Mouse (Mus musculus) limb, embryonic 15.5 days (tissue): Measurements from ENCODE around the gene Parvg. TPM values are rescaled to one million over a fixed set of nuclear protein-coding genes. Genes with fewer than 3 reads are reported as not detected.

Experiments used
- ATAC-seq: fragments of 200-750 bp; cut with Nextera tagmentation; 2 replicates; pipeline ENCODE4 v1.8.0; 2017; ENCODE audit warnings: low read depth, moderate TSS enrichment; ENCODE audit not compliant: insufficient number of reproducible peaks, low FRiP score, low TSS enrichment
- H3K27ac ChIP-seq: fragments of 300-500 bp; sonication (generic); 2 replicates; pipeline ENCODE4 v1.5.1; 2015; ENCODE audit warnings: moderate library complexity, mild to moderate bottlenecking, inconsistent platforms
- H3K27me3 ChIP-seq: fragments of 300-500 bp; sonication (generic); 2 replicates; pipeline ENCODE4 v1.6.1; 2015; ENCODE audit warnings: inconsistent platforms
- H3K36me3 ChIP-seq: fragments of 300-500 bp; sonication (generic); 2 replicates; pipeline ENCODE4 v1.6.1; 2015; ENCODE audit warnings: inconsistent platforms
- H3K4me1 ChIP-seq: fragments of 300-500 bp; sonication (generic); 2 replicates; pipeline ENCODE4 v1.6.1; 2015; ENCODE audit warnings: inconsistent platforms
- H3K4me2 ChIP-seq: fragments of 300-500 bp; sonication (generic); 2 replicates; pipeline ENCODE4 v1.6.1; 2015; ENCODE audit warnings: mild to moderate bottlenecking, inconsistent platforms
- H3K4me3 ChIP-seq: fragments of 300-500 bp; sonication (generic); 2 replicates; pipeline ENCODE4 v1.5.1; 2015; ENCODE audit warnings: mild to moderate bottlenecking, inconsistent platforms
- H3K9ac ChIP-seq: fragments of 300-500 bp; sonication (generic); 2 replicates; pipeline ENCODE4 v1.6.1; 2015; ENCODE audit warnings: inconsistent platforms
- H3K9me3 ChIP-seq: fragments of 300-500 bp; sonication (generic); 2 replicates; pipeline ENCODE4 v1.6.1; 2016; ENCODE audit warnings: inconsistent platforms
- WGBS: fragments of 180-500 bp; shearing (Covaris S2); methylation state at CpG from one replicate; pipeline ENCODE4 v1.1.7; 2015; 5-methylcytosine and 5-hydroxymethylcytosine counted together
- polyA plus RNA-seq: library from polyadenylated mRNA; unstranded; fragments of >200 nt; fragmentation: Nextera tagmentation; extraction: Ambion mirVana; gene quantifications from 2 replicates; pipeline ENCODE4 v1.2.1, GENCODE M21; 2015

Parvg gene
- polyA plus RNA-seq, 1 experiment from 2014 or later, result 3.7 TPM

DNA sequence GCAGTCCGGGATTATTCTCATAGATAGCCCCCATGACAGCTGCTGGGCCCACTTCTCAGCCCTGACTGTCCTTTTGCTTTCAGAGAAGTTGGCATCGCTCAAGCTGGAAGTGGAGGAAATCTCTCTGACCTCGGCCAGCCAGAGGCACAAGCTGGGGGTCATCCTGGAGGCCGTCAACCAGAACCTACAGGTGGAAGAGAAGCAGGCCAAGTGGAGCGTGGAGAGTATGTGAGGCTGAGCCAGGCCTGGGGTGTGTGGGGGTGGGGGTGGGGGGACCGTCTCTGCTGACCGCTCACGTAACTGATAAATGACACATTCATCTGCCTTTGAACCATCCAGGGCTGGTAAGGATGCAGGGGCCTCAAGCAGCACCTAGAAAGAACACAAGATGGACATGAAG, 6.1 kb downstream of the Parvg start:
- no peak overlapping the region for H3K9ac ChIP-seq
- H3K9me3 ChIP-seq, result no peaks in the 10 kb centered on the region
- H3K27me3 ChIP-seq, result no peaks in the 10 kb centered on the region
- no peak overlapping the region for H3K4me3 ChIP-seq
- no peaks in the 10 kb centered on the region for H3K36me3 ChIP-seq
- no peak overlapping the region for H3K4me2 ChIP-seq
- H3K4me1 ChIP-seq, result peaks cover 8% of the 10 kb centered on the region; the same call in 1 of the 2 replicates
- H3K27ac ChIP-seq, result no peak overlapping the region
- 83% methylated on average over 8 of the region's 8 CpGs for WGBS
- ATAC-seq, result no peak

DNA sequence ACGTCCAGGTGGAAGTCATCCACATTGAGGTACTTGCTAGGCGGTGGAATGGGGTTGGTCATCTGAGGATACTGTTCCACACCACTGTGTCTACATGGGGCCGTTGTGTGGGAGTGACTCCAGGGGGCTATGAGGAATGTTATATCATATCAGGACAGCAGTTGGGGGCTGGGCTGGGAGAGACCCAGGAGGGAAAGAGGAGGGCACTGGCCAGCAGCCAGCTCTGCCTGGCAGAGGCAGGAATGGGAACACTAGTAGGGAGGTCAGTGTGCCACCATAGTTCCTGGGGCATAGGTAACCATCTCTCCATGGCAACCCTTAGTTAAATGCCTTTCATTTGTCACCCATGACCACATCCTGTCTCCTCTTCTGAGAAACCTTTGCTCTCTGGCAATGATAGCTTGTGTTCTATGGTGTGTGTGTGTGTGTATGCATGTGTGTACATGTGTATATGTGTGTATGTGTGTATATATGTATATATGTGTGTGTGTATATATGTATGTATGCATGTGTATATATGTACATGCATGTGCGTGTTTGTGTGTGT, 7.3 kb downstream of the Parvg start:
- WGBS, result 84% methylated on average over 4 of the region's 4 CpGs
- Histone ChIP-seq H3K36me3 (no peaks in the 10 kb centered on the region), H3K9me3 (no peaks in the 10 kb centered on the region), H3K4me2 (no peak overlapping the region), H3K4me1 (peaks cover 4% of the 10 kb centered on the region; the same call in 1 of the 2 replicates), H3K27ac (no peak overlapping the region), H3K27me3 (no peaks in the 10 kb centered on the region), H3K9ac (no peak overlapping the region), H3K4me3 (no peak overlapping the region)
- ATAC-seq, result no peak

DNA sequence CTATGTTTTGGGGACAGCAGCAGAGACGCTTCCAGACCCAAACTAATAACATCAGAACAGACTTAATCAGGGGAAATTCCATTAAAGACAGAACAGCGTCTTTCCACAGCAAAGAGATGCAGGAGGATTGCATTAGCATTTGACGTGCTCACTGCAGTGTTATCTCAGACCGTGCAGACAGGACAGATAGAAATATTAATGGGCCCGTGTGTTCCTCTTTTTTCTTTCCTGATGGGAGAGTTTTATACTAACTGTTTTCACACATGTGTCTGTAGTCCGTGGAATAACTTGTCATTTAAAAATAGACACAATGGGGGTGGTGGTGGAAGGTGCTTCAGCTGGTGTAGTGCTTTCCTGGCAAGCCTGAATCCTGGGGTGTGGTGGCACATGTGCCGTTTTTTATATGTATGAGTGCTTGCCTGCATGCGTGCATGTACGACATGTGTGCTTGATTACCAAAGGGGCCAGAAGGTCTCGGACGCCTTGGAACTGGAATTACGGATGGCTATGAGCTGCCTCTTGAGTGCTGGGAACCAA, 12.5 kb downstream of the Parvg start:
- Histone ChIP-seq H3K9me3 (no peaks in the 10 kb centered on the region), H3K9ac (no peak overlapping the region), H3K36me3 (no peaks in the 10 kb centered on the region), H3K27ac (no peak overlapping the region), H3K4me3 (no peak overlapping the region), H3K4me2 (no peak overlapping the region), H3K4me1 (no peaks in the 10 kb centered on the region; the same call in 1 of the 2 replicates), H3K27me3 (0 out of 2 replicates have a peak, but pooled peaks cover 3% of the 10 kb centered on the region)
- 47% methylated on average over 12 of the region's 12 CpGs for WGBS
- ATAC-seq, result no peak

DNA sequence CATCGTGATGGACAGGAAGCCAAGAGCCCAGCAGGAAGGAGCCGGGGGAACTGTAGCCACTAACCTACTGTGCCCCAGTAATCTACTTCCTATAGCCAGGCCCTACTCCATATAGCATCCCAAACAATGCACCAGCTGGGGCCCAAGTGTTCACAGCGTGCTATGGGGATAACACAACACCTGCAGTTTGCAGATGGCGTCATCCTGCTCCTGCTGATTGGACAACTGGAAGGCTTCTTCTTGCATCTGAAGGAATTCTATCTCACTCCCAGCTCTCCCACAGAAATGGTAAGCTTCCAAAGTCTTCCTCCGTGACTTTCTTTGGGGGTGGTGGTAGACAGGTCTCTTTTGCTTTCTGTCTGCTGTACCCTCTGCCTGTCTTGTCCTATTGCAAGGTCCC, 13.8 kb downstream of the Parvg start:
- Histone ChIP-seq H3K9me3 (no peaks in the 10 kb centered on the region), H3K27ac (no peak overlapping the region), H3K4me1 (no peaks in the 10 kb centered on the region; the same call in 1 of the 2 replicates), H3K4me2 (no peak overlapping the region), H3K9ac (no peak overlapping the region), H3K27me3 (0 out of 2 replicates have a peak, but pooled peaks cover 3% of the 10 kb centered on the region), H3K36me3 (no peaks in the 10 kb centered on the region), H3K4me3 (no peak overlapping the region)
- 79% methylated on average over 5 of the region's 5 CpGs for WGBS
- ATAC-seq, result no peak

DNA sequence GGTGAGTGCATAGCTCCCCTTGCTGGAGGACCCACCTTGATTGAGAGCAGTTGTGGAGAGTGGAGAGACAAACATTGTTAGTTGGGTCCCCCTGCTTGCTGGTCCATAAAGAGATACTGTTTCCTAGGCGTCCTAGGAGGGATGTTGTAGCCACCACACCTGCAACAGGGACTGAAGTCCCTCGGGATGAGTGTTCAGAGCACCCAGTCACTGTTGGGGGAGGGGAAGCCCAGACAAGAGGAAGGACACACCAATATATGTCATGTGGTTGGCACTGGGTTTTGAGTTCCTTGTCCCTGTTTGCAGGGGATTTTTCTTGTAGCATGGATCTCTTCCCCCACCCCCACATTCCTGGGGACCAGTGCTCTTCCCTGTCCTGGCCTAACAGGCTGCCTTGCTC, 17.1 kb downstream of the Parvg start:
- no peak for ATAC-seq
- H3K4me3 ChIP-seq, result no peak overlapping the region
- H3K36me3 ChIP-seq, result no peaks in the 10 kb centered on the region
- peaks cover 15% of the 10 kb centered on the region; the same call in 1 of the 2 replicates for H3K4me1 ChIP-seq
- no peak overlapping the region for H3K9ac ChIP-seq
- H3K27me3 ChIP-seq, result 0 out of 2 replicates have a peak, but pooled peaks cover 3% of the 10 kb centered on the region
- no peaks in the 10 kb centered on the region for H3K9me3 ChIP-seq
- no peak overlapping the region for H3K4me2 ChIP-seq
- no peak overlapping the region for H3K27ac ChIP-seq
- 48% methylated on average over 2 of the region's 2 CpGs for WGBS

DNA sequence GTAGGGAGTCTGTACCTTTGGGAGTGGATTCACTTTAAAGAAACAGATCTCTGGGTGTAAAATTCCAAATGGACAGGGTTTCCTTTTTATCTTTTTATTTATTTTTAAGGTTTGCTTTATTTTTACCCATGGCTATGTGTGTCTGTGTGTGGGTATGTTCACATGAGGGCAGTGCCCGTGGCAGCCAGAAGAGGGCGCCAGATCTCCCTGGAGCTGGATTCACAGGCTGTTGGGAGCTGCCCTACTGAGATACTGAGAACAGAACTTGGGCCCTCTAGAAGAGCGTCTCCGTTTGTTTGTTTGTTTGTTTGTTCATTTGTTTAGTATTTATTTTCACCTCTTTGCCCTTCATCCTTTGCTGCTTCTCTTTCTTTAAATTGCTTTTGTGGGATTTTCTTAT, 24.9 kb downstream of the Parvg start:
- no peaks in the 10 kb centered on the region for H3K36me3 ChIP-seq
- no peak overlapping the region for H3K4me3 ChIP-seq
- no peak overlapping the region for H3K27ac ChIP-seq
- ATAC-seq, result no peak
- H3K9ac ChIP-seq, result no peak overlapping the region
- WGBS, result 96% methylated on average over 4 of the region's 4 CpGs
- no peaks in the 10 kb centered on the region for H3K9me3 ChIP-seq
- H3K4me1 ChIP-seq, result peaks cover 35% of the 10 kb centered on the region
- no peaks in the 10 kb centered on the region for H3K27me3 ChIP-seq
- H3K4me2 ChIP-seq, result no peak overlapping the region

DNA sequence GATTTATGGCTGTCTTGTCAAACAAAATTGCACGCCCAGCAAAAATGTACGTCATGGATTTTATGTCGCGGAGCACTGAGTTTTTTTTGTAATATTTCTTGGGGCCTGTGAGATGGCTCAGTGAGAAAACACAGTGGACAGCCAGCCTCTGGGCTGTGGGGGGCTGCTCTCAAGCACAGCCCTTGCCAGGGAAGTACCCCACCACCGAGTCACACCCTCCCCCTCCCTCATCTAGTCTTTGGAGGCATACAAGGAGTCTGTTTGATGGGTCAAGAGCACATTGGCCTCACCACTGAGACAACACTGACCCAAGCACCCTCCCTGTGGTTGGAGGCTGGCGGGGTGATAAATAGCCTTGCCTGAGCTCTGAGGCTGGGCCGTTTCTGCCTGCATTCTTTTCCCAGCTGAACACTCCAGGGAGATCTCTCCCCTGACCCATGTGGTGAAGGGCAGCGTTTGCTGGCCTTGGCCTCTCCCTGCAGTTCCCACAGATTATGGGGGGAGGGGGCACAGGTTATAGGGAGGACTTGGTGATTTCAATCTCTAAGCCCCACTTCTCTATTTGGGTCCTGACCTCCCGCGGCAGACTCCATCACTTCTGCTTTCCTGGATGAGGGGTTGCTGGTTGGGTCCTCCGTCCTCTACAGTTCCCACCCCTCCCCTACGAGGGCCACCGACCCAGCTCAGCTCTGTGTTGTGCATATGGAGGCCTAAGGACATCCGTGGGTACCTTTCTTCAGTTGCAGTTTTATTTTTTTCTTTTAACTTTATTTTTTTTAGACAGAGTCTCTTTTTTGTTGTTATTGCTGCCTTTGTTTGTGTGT, 26.3 kb downstream of the Parvg start:
- Histone ChIP-seq H3K27me3 (no peaks in the 10 kb centered on the region), H3K36me3 (no peaks in the 10 kb centered on the region), H3K4me3 (no peak overlapping the region), H3K4me1 (peaks cover 24% of the 10 kb centered on the region), H3K9ac (no peak overlapping the region), H3K4me2 (no peak overlapping the region), H3K9me3 (no peaks in the 10 kb centered on the region), H3K27ac (no peak overlapping the region)
- WGBS, result 61% methylated on average over 14 of the region's 14 CpGs
- no peak for ATAC-seq

DNA sequence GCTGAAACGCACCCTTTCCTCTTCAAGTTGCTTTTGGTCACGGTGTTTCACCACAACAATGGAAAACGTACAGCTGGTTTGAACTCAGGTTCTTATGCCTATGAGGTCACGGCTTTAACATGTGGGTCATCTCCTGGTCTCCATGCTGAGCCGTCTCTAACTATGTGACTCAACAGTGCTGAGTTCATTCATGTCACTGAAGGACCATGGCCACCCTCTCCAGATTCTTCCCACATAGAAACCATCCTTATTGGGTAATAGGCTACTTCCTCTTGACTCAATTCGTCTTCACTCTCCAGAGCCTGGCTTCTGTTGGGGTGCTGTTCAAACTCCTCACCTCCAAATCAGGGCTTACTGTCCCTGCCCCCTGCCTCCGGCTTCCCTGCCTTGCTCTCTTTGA, 27.5 kb downstream of the Parvg start:
- H3K4me1 ChIP-seq, result peaks cover 20% of the 10 kb centered on the region
- no peak overlapping the region for H3K27ac ChIP-seq
- H3K9me3 ChIP-seq, result no peaks in the 10 kb centered on the region
- no peak for ATAC-seq
- H3K9ac ChIP-seq, result no peak overlapping the region
- no peak overlapping the region for H3K4me2 ChIP-seq
- 79% methylated on average over 7 of the region's 7 CpGs for WGBS
- H3K4me3 ChIP-seq, result no peak overlapping the region
- H3K36me3 ChIP-seq, result no peaks in the 10 kb centered on the region
- H3K27me3 ChIP-seq, result no peaks in the 10 kb centered on the region

DNA sequence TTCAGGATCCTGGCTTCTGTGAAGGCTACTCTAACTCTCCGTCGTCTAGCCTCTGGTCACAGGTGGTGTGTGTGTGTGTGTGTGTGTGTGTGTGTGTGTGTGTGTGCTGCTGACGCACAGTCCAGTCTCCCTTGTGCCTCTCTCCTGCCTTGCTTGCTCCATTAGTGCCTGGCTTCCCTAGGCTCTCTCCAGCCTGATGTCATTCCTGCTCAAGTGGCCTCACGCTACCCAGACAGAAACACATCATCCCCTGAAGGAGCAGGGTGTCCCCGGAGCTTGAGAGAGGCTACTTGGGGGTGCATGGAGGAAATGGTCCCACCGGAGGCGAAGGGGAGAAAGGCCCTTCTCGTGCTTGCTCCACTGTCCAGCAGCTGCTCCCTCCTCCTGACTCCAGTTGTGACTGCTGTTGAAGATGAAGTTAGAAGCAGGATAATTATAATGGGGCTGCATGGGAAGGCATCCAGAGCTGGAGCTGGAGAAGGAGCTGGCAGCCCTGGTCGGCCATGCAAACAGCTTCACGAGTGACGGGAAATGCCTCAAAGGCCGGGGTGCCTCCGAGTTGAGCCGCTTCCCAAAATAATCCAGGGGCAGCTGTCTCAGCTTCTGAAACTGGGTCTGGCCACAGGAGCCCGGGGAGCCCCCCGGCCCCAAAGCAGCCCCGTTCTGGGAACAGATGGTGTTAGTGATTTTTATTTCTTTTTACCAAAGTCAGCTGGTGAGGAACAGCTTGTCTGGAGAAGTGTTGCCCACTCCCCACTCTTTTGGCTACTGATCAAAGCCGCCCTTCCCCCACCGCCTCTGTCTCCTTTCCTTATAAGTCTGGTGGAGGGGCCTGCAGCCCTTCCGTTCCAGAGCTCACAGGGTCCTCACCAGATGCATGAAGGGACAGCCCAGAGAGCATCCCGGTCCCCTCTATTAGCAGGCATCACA, 28.4 kb downstream of the Parvg start:
- peak overlapping the region; percentile 48 for H3K27ac ChIP-seq
- no peaks in the 10 kb centered on the region for H3K36me3 ChIP-seq
- no peak overlapping the region for H3K4me3 ChIP-seq
- H3K9ac ChIP-seq, result no peak overlapping the region
- H3K9me3 ChIP-seq, result no peaks in the 10 kb centered on the region
- H3K4me2 ChIP-seq, result 0 out of 2 replicates have a peak overlapping the region, but pooled peaks have one; percentile 13
- WGBS, result 38% methylated on average over 21 of the region's 21 CpGs
- peaks cover 22% of the 10 kb centered on the region for H3K4me1 ChIP-seq
- H3K27me3 ChIP-seq, result no peaks in the 10 kb centered on the region
- 0 out of 2 replicates have a peak, but pooled peaks have one; percentile 52 for ATAC-seq

DNA sequence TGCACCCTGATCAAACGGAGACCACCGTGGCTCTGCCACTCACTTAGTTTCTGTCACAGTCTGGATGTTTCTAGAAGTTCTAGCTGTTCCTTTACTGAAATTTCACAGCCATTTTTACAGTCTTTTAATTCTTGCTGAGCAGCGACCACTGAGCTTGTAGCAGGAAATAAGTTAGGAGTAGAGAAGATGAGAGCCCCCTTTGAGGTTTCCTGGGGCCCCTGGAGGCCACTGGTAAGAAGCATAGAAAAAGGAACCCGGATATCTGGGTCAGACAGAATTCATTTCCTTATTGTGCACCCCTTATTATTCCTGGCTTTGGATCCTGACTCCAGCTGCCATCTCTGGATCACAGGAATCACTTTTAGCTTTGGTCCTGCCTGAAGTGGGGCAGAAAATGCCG, 31.3 kb downstream of the Parvg start:
- peaks cover 19% of the 10 kb centered on the region for H3K4me1 ChIP-seq
- no peaks in the 10 kb centered on the region for H3K27me3 ChIP-seq
- H3K36me3 ChIP-seq, result no peaks in the 10 kb centered on the region
- no peak overlapping the region for H3K9ac ChIP-seq
- H3K4me3 ChIP-seq, result no peak overlapping the region
- no peaks in the 10 kb centered on the region for H3K9me3 ChIP-seq
- no peak for ATAC-seq
- no peak overlapping the region for H3K27ac ChIP-seq
- 65% methylated on average over 5 of the region's 5 CpGs for WGBS
- no peak overlapping the region for H3K4me2 ChIP-seq

DNA sequence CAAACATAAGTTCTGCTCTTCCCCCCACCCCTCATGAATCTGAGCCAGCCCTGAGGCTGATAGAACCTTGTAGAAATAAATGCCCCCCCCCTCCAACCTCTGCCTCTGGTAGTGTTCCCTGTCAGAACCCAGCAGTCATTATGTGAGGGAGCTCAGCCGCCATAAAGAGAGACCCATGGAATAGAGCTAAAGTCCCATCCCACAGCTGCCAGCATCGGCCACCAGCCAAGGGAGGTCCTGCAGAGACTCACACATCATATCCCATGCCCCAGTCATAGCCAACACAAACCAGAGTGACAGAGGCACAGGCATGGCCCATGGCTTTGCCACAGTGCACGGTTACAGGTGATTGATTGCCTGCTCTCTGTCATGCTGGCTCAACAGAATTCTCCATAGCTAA, 40.9 kb downstream of the Parvg start:
- H3K27me3 ChIP-seq, result no peaks in the 10 kb centered on the region
- H3K4me1 ChIP-seq, result peaks cover 27% of the 10 kb centered on the region
- no peaks in the 10 kb centered on the region for H3K36me3 ChIP-seq
- 81% methylated on average over 3 of the region's 3 CpGs for WGBS
- no peak overlapping the region for H3K4me3 ChIP-seq
- H3K9ac ChIP-seq, result no peak overlapping the region
- ATAC-seq, result no peak
- no peak overlapping the region for H3K4me2 ChIP-seq
- no peak overlapping the region for H3K27ac ChIP-seq
- no peaks in the 10 kb centered on the region for H3K9me3 ChIP-seq
